Mouse (Mus musculus): ENCODE measurements at regions not wholly inside any gene's neighbourhood (a gene's known extent, or its start where the extent isn't known, plus 50 kb on each side); places are given as distances from the start of the nearest gene placed in this dataset.

DNA sequence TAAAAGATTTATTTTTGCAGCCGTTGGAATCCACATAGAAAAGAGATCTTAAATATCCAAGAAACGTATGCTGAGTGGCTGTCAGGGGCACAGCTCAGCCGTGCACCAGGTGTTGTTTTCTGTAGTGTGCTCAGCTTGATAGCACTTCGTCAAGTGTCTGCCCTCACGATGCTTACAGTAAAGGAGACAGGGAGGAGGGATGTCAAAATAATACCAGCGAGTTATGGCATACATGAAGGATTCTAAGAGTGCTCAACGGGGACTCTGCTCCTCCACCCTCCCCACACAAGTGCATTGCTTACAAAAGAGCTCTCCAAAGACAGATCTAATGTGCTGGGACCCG, 67.5 kb upstream of the Dph5 start:
- H3K27ac ChIP-seq (ENCODE audit: low read depth), result no peak overlapping the region
- H3K4me1 ChIP-seq (replicated peaks; ENCODE audit: control insufficient read depth, insufficient read depth, low read length), result no peaks in the 10 kb centered on the region
- no peaks in the 10 kb centered on the region for H3K27me3 ChIP-seq (replicated peaks; ENCODE audit: control insufficient read depth, insufficient read depth, low read length)
- H3K9me3 ChIP-seq (ENCODE audit: control insufficient read depth, low read length), result no peaks in the 10 kb centered on the region
- H3K4me3 ChIP-seq (ENCODE audit: low read depth, low read length), result no peak overlapping the region
- DNase-seq (ENCODE audit: low spot score), result no peak
- WGBS, result 45% methylated on average over 8 of the region's 8 CpGs
- no peak overlapping the region for H3K9ac ChIP-seq (ENCODE audit: low read length)
- H3K36me3 ChIP-seq (ENCODE audit: control insufficient read depth, insufficient read depth, low read length), result no peaks in the 10 kb centered on the region
- no peak overlapping the region for H3K4me2 ChIP-seq (ENCODE audit: low read length)
- no peak for ATAC-seq (replicated peaks; ENCODE audit: low FRiP score, low TSS enrichment, low read depth)

- Histone ChIP-seq H3K9me3 (ENCODE audit: control insufficient read depth, low read length) (no peaks in the 10 kb centered on the region), H3K36me3 (ENCODE audit: control insufficient read depth, insufficient read depth, low read length) (no peaks in the 10 kb centered on the region), H3K27ac (ENCODE audit: low read depth) (no peak overlapping the region), H3K4me3 (ENCODE audit: low read depth, low read length) (no peak overlapping the region), H3K4me2 (ENCODE audit: low read length) (no peak overlapping the region), H3K4me1 (replicated peaks; ENCODE audit: control insufficient read depth, insufficient read depth, low read length) (no peaks in the 10 kb centered on the region), H3K9ac (ENCODE audit: low read length) (no peak overlapping the region), H3K27me3 (replicated peaks; ENCODE audit: control insufficient read depth, insufficient read depth, low read length) (no peaks in the 10 kb centered on the region)
- 77% methylated on average over 2 of the region's 2 CpGs for WGBS
- DNase-seq (ENCODE audit: low spot score) (no peak), ATAC-seq (replicated peaks; ENCODE audit: low FRiP score, low TSS enrichment, low read depth) (no peak)
These were observed 66.0 kb upstream of the Dph5 start for GRCm38 (mm10) chr3:115821627-115822026.

DNA sequence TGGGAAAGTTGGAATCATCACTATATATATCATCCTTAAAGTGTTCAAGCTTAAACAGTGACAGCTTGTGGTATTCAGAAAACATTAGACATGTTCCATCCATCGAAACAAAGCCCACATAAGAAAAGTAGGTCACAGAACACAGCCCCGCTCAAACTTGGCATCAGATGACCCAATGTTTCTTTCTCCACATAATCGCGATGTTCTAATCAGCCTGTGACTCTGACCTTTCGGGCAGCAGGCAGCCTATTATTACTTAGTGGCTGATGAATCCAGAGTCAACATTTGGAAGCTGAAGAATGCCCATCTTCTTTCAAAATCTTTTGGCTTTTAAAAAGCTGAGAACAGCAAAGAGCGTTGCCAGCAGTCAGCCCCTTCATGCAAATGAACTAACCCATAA, 65.1 kb upstream of the Dph5 start:
- Histone ChIP-seq H3K27me3 (replicated peaks; ENCODE audit: control insufficient read depth, insufficient read depth, low read length) (no peaks in the 10 kb centered on the region), H3K36me3 (ENCODE audit: control insufficient read depth, insufficient read depth, low read length) (no peaks in the 10 kb centered on the region), H3K4me3 (ENCODE audit: low read depth, low read length) (no peak overlapping the region), H3K9ac (ENCODE audit: low read length) (no peak overlapping the region), H3K9me3 (ENCODE audit: control insufficient read depth, low read length) (no peaks in the 10 kb centered on the region), H3K4me1 (replicated peaks; ENCODE audit: control insufficient read depth, insufficient read depth, low read length) (no peaks in the 10 kb centered on the region), H3K27ac (ENCODE audit: low read depth) (no peak overlapping the region), H3K4me2 (ENCODE audit: low read length) (no peak overlapping the region)
- ATAC-seq (replicated peaks; ENCODE audit: low FRiP score, low TSS enrichment, low read depth) (no peak), DNase-seq (ENCODE audit: low spot score) (no peak)
- WGBS, result 64% methylated on average over 6 of the region's 6 CpGs

- no peak overlapping the region for H3K27ac ChIP-seq (ENCODE audit: low read depth)
- no peaks in the 10 kb centered on the region for H3K4me1 ChIP-seq (replicated peaks; ENCODE audit: control insufficient read depth, insufficient read depth, low read length)
- H3K9ac ChIP-seq (ENCODE audit: low read length), result no peak overlapping the region
- H3K4me3 ChIP-seq (ENCODE audit: low read depth, low read length), result no peak overlapping the region
- 89% methylated on average over 5 of the region's 5 CpGs for WGBS
- H3K4me2 ChIP-seq (ENCODE audit: low read length), result no peak overlapping the region
- no peaks in the 10 kb centered on the region for H3K9me3 ChIP-seq (ENCODE audit: control insufficient read depth, low read length)
- DNase-seq (ENCODE audit: low spot score) (no peak), ATAC-seq (replicated peaks; ENCODE audit: low FRiP score, low TSS enrichment, low read depth) (no peak)
- no peaks in the 10 kb centered on the region for H3K36me3 ChIP-seq (ENCODE audit: control insufficient read depth, insufficient read depth, low read length)
- H3K27me3 ChIP-seq (replicated peaks; ENCODE audit: control insufficient read depth, insufficient read depth, low read length), result no peaks in the 10 kb centered on the region
These were observed 63.9 kb upstream of the Dph5 start for GRCm38 (mm10) chr3:115823741-115824140.

GRCm38 (mm10) chr3:115824792-115825191, 62.8 kb upstream of the Dph5 start:
- Histone ChIP-seq H3K9ac (ENCODE audit: low read length) (no peak overlapping the region), H3K4me3 (ENCODE audit: low read depth, low read length) (no peak overlapping the region), H3K9me3 (ENCODE audit: control insufficient read depth, low read length) (no peaks in the 10 kb centered on the region), H3K4me2 (ENCODE audit: low read length) (no peak overlapping the region), H3K27me3 (replicated peaks; ENCODE audit: control insufficient read depth, insufficient read depth, low read length) (no peaks in the 10 kb centered on the region), H3K4me1 (replicated peaks; ENCODE audit: control insufficient read depth, insufficient read depth, low read length) (no peaks in the 10 kb centered on the region), H3K27ac (ENCODE audit: low read depth) (no peak overlapping the region), H3K36me3 (ENCODE audit: control insufficient read depth, insufficient read depth, low read length) (no peaks in the 10 kb centered on the region)
- WGBS, result 37% methylated on average over 2 of the region's 2 CpGs
- no peak for DNase-seq (ENCODE audit: low spot score)
- ATAC-seq (replicated peaks; ENCODE audit: low FRiP score, low TSS enrichment, low read depth), result no peak

DNA sequence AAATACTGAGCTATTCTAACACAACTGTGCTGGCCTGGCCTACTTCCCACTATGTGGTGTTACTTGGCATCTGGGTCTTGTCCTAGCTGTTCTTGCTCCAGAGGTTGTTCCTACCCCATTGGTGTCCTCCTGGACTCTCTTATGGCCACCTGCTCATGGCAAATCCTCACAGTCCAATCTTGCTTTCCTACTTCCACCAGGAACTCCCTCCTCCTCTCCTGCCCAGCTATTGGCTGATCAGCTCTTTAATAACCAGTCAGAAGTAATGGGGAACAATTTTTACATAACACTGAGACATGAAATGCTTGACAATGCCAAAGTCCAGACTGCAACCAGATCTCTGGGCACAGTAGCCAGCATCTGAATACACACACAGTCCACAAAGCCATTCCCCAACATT, 52.3 kb upstream of the Dph5 start:
- H3K4me1 ChIP-seq (replicated peaks; ENCODE audit: control insufficient read depth, insufficient read depth, low read length), result no peaks in the 10 kb centered on the region
- ATAC-seq (replicated peaks; ENCODE audit: low FRiP score, low TSS enrichment, low read depth), result no peak
- DNase-seq (ENCODE audit: low spot score), result no peak
- H3K9ac ChIP-seq (ENCODE audit: low read length), result no peak overlapping the region
- H3K4me3 ChIP-seq (ENCODE audit: low read depth, low read length), result no peak overlapping the region
- no peaks in the 10 kb centered on the region for H3K9me3 ChIP-seq (ENCODE audit: control insufficient read depth, low read length)
- H3K27ac ChIP-seq (ENCODE audit: low read depth), result no peak overlapping the region
- no peak overlapping the region for H3K4me2 ChIP-seq (ENCODE audit: low read length)
- no peaks in the 10 kb centered on the region for H3K27me3 ChIP-seq (replicated peaks; ENCODE audit: control insufficient read depth, insufficient read depth, low read length)
- H3K36me3 ChIP-seq (ENCODE audit: control insufficient read depth, insufficient read depth, low read length), result no peaks in the 10 kb centered on the region

GRCm38 (mm10) chr3:115837617-115838216, 49.9 kb upstream of the Dph5 start:
- H3K9ac ChIP-seq (ENCODE audit: low read length), result no peak overlapping the region
- 84% methylated on average over 1 of the region's 1 CpGs for WGBS
- no peak for ATAC-seq (replicated peaks; ENCODE audit: low FRiP score, low TSS enrichment, low read depth)
- no peaks in the 10 kb centered on the region for H3K36me3 ChIP-seq (ENCODE audit: control insufficient read depth, insufficient read depth, low read length)
- H3K4me1 ChIP-seq (replicated peaks; ENCODE audit: control insufficient read depth, insufficient read depth, low read length), result no peaks in the 10 kb centered on the region
- H3K27me3 ChIP-seq (replicated peaks; ENCODE audit: control insufficient read depth, insufficient read depth, low read length), result no peaks in the 10 kb centered on the region
- no peak overlapping the region for H3K27ac ChIP-seq (ENCODE audit: low read depth)
- no peak overlapping the region for H3K4me3 ChIP-seq (ENCODE audit: low read depth, low read length)
- DNase-seq (ENCODE audit: low spot score), result no peak
- no peaks in the 10 kb centered on the region for H3K9me3 ChIP-seq (ENCODE audit: control insufficient read depth, low read length)
- H3K4me2 ChIP-seq (ENCODE audit: low read length), result no peak overlapping the region

Data from intestine, embryonic 14.5 days (tissue).